Mouse (Mus musculus) heart, embryonic 13.5 days (tissue): ENCODE measurements at regions not wholly inside any gene's neighbourhood (a gene's known extent, or its start where the extent isn't known, plus 50 kb on each side); places are given as distances from the start of the nearest gene placed in this dataset.

Source experiments
- ATAC-seq: fragments of 200-750 bp; cut with Nextera tagmentation; 2 replicates; pipeline ENCODE4 v1.8.0; 2017; ENCODE audit warnings: moderate TSS enrichment; ENCODE audit not compliant: insufficient number of reproducible peaks, low FRiP score, low TSS enrichment; ENCODE audit errors: extremely low read depth
- H3K27ac ChIP-seq: fragments of 300-500 bp; sonication (generic); replicated peaks from 2 replicates; pipeline ENCODE4 v1.5.1; 2015; ENCODE audit warnings: moderate library complexity, mild to moderate bottlenecking, inconsistent platforms
- H3K27me3 ChIP-seq: fragments of 300-500 bp; sonication (generic); replicated peaks from 2 replicates; pipeline ENCODE4 v1.6.1; 2015; ENCODE audit warnings: mild to moderate bottlenecking, inconsistent platforms
- H3K36me3 ChIP-seq: fragments of 300-500 bp; sonication (generic); 2 replicates; pipeline ENCODE4 v1.6.1; 2015; ENCODE audit warnings: mild to moderate bottlenecking, inconsistent platforms
- H3K4me1 ChIP-seq: fragments of 300-500 bp; sonication (generic); 2 replicates; pipeline ENCODE4 v1.6.1; 2015; ENCODE audit warnings: inconsistent platforms
- H3K4me2 ChIP-seq: fragments of 300-500 bp; sonication (generic); 2 replicates; pipeline ENCODE4 v1.6.1; 2015; ENCODE audit warnings: inconsistent platforms, mild to moderate bottlenecking, moderate library complexity
- H3K4me3 ChIP-seq: fragments of 300-500 bp; sonication (generic); 2 replicates; pipeline ENCODE4 v1.5.1; 2015; ENCODE audit warnings: moderate library complexity, mild to moderate bottlenecking, inconsistent platforms
- H3K9ac ChIP-seq: fragments of 300-500 bp; sonication (generic); 2 replicates; pipeline ENCODE4 v1.6.1; 2015; ENCODE audit warnings: inconsistent platforms, mild to moderate bottlenecking, moderate library complexity
- H3K9me3 ChIP-seq: fragments of 300-500 bp; sonication (generic); 2 replicates; pipeline ENCODE4 v1.6.1; 2016; ENCODE audit warnings: inconsistent platforms
- WGBS: fragments of 180-500 bp; shearing (Covaris S2); methylation state at CpG from one replicate; pipeline ENCODE4 v1.1.7; 2015; ENCODE audit warnings: mixed read lengths; 5-methylcytosine and 5-hydroxymethylcytosine counted together

- no peak overlapping the region for H3K27ac ChIP-seq
- H3K4me3 ChIP-seq: no peak overlapping the region
- 70% methylated on average over 7 of the region's 7 CpGs for WGBS
- H3K9me3 ChIP-seq: no peaks in the 10 kb centered on the region
- H3K27me3 ChIP-seq: no peaks in the 10 kb centered on the region
- H3K4me2 ChIP-seq: no peak overlapping the region
- ATAC-seq: no peak
- H3K9ac ChIP-seq: no peak overlapping the region
- H3K4me1 ChIP-seq: peaks cover 2% of the 10 kb centered on the region; the same call in 1 of the 2 replicates
- H3K36me3 ChIP-seq: no peaks in the 10 kb centered on the region
Observed at GRCm38 (mm10) chr13:46222031-46222430, 51.5 kb upstream of the Stmnd1 start.

GRCm38 (mm10) chr13:46218101-46218701, 55.3 kb upstream of the Stmnd1 start:
- Histone ChIP-seq H3K4me1 (no peaks in the 10 kb centered on the region), H3K27me3 (no peaks in the 10 kb centered on the region), H3K27ac (no peak overlapping the region), H3K4me2 (0 out of 2 replicates have a peak overlapping the region, but pooled peaks have one; percentile 2), H3K9ac (no peak overlapping the region), H3K9me3 (no peaks in the 10 kb centered on the region), H3K4me3 (no peak overlapping the region), H3K36me3 (no peaks in the 10 kb centered on the region)
- WGBS: 73% methylated on average over 20 of the region's 20 CpGs
- ATAC-seq: no peak

GRCm38 (mm10) chr13:46216954-46217838, 56.3 kb upstream of the Stmnd1 start:
- Histone ChIP-seq H3K9me3 (no peaks in the 10 kb centered on the region), H3K4me3 (no peak overlapping the region), H3K4me2 (no peak overlapping the region), H3K27me3 (no peaks in the 10 kb centered on the region), H3K27ac (no peak overlapping the region), H3K36me3 (no peaks in the 10 kb centered on the region), H3K9ac (no peak overlapping the region), H3K4me1 (no peaks in the 10 kb centered on the region)
- ATAC-seq: no peak
- 71% methylated on average over 9 of the region's 9 CpGs for WGBS

GRCm38 (mm10) chr13:46203551-46203950, 70.0 kb upstream of the Stmnd1 start:
- no peaks in the 10 kb centered on the region for H3K36me3 ChIP-seq
- H3K9me3 ChIP-seq: no peaks in the 10 kb centered on the region
- H3K4me2 ChIP-seq: no peak overlapping the region
- no peak overlapping the region for H3K27ac ChIP-seq
- H3K4me3 ChIP-seq: no peak overlapping the region
- ATAC-seq: no peak
- no peak overlapping the region for H3K9ac ChIP-seq
- H3K4me1 ChIP-seq: no peaks in the 10 kb centered on the region
- 65% methylated on average over 3 of the region's 3 CpGs for WGBS
- H3K27me3 ChIP-seq: no peaks in the 10 kb centered on the region

GRCm38 (mm10) chr13:46202586-46202985, 70.9 kb upstream of the Stmnd1 start:
- H3K9ac ChIP-seq: no peak overlapping the region
- H3K4me2 ChIP-seq: no peak overlapping the region
- no peak overlapping the region for H3K4me3 ChIP-seq
- ATAC-seq: no peak
- no peaks in the 10 kb centered on the region for H3K4me1 ChIP-seq
- no peaks in the 10 kb centered on the region for H3K9me3 ChIP-seq
- H3K27me3 ChIP-seq: no peaks in the 10 kb centered on the region
- no peak overlapping the region for H3K27ac ChIP-seq
- H3K36me3 ChIP-seq: no peaks in the 10 kb centered on the region
- WGBS: 87% methylated on average over 6 of the region's 6 CpGs

- WGBS: 77% methylated on average over 14 of the region's 14 CpGs
- H3K4me3 ChIP-seq: no peak overlapping the region
- no peaks in the 10 kb centered on the region for H3K4me1 ChIP-seq
- H3K9ac ChIP-seq: no peak overlapping the region
- H3K27ac ChIP-seq: no peak overlapping the region
- no peak for ATAC-seq
- no peaks in the 10 kb centered on the region for H3K27me3 ChIP-seq
- no peaks in the 10 kb centered on the region for H3K36me3 ChIP-seq
- H3K4me2 ChIP-seq: no peak overlapping the region
- H3K9me3 ChIP-seq: 0 out of 2 replicates have a peak, but pooled peaks cover 2% of the 10 kb centered on the region
Observed at GRCm38 (mm10) chr13:46201029-46201599, 72.4 kb upstream of the Stmnd1 start.

GRCm38 (mm10) chr13:46193131-46193530, 80.4 kb upstream of the Stmnd1 start:
- H3K4me2 ChIP-seq: no peak overlapping the region
- no peaks in the 10 kb centered on the region for H3K27me3 ChIP-seq
- H3K4me1 ChIP-seq: no peaks in the 10 kb centered on the region
- H3K9ac ChIP-seq: no peak overlapping the region
- no peak for ATAC-seq
- 0 out of 2 replicates have a peak, but pooled peaks cover 2% of the 10 kb centered on the region for H3K9me3 ChIP-seq
- 84% methylated on average over 1 of the region's 1 CpGs for WGBS
- no peaks in the 10 kb centered on the region for H3K36me3 ChIP-seq
- no peak overlapping the region for H3K4me3 ChIP-seq
- no peak overlapping the region for H3K27ac ChIP-seq

- 82% methylated on average over 2 of the region's 2 CpGs for WGBS
Observed at GRCm38 (mm10) chr13:46189726-46190125, 83.8 kb upstream of the Stmnd1 start.

GRCm38 (mm10) chr13:46182851-46183250, 90.7 kb upstream of the Stmnd1 start:
- WGBS: 67% methylated on average over 8 of the region's 8 CpGs

More at GRCm38 (mm10) chr13:46189726-46190125, 83.8 kb upstream of the Stmnd1 start:
- H3K27ac ChIP-seq: no peak overlapping the region
- no peaks in the 10 kb centered on the region for H3K36me3 ChIP-seq
- H3K4me1 ChIP-seq: no peaks in the 10 kb centered on the region
- no peak overlapping the region for H3K9ac ChIP-seq
- H3K9me3 ChIP-seq: no peaks in the 10 kb centered on the region
- no peak for ATAC-seq
- H3K4me2 ChIP-seq: no peak overlapping the region
- H3K4me3 ChIP-seq: no peak overlapping the region
- H3K27me3 ChIP-seq: no peaks in the 10 kb centered on the region

GRCm38 (mm10) chr13:46180606-46181133, 92.9 kb upstream of the Stmnd1 start:
- peak overlapping the region; percentile 7; the same call in 1 of the 2 replicates for H3K4me2 ChIP-seq
- no peak overlapping the region for H3K4me3 ChIP-seq
- ATAC-seq: no peak
- H3K27me3 ChIP-seq: 0 out of 2 replicates have a peak, but pooled peaks cover 7% of the 10 kb centered on the region
- H3K27ac ChIP-seq: no peak overlapping the region
- H3K9ac ChIP-seq: no peak overlapping the region
- H3K36me3 ChIP-seq: no peaks in the 10 kb centered on the region
- no peaks in the 10 kb centered on the region for H3K9me3 ChIP-seq
- 64% methylated on average over 12 of the region's 12 CpGs for WGBS
- H3K4me1 ChIP-seq: no peaks in the 10 kb centered on the region

More at GRCm38 (mm10) chr13:46182851-46183250, 90.7 kb upstream of the Stmnd1 start:
- Histone ChIP-seq H3K4me3 (no peak overlapping the region), H3K4me2 (no peak overlapping the region), H3K4me1 (no peaks in the 10 kb centered on the region), H3K27ac (no peak overlapping the region), H3K9ac (no peak overlapping the region), H3K36me3 (no peaks in the 10 kb centered on the region), H3K27me3 (0 out of 2 replicates have a peak, but pooled peaks cover 4% of the 10 kb centered on the region), H3K9me3 (no peaks in the 10 kb centered on the region)
- no peak for ATAC-seq

GRCm38 (mm10) chr13:46179916-46180315, 93.6 kb upstream of the Stmnd1 start:
- H3K27me3 ChIP-seq: 0 out of 2 replicates have a peak, but pooled peaks cover 7% of the 10 kb centered on the region
- no peaks in the 10 kb centered on the region for H3K4me1 ChIP-seq
- no peak overlapping the region for H3K4me2 ChIP-seq
- no peaks in the 10 kb centered on the region for H3K9me3 ChIP-seq
- H3K36me3 ChIP-seq: no peaks in the 10 kb centered on the region
- H3K27ac ChIP-seq: no peak overlapping the region
- 75% methylated on average over 3 of the region's 3 CpGs for WGBS
- no peak for ATAC-seq
- H3K4me3 ChIP-seq: no peak overlapping the region
- no peak overlapping the region for H3K9ac ChIP-seq
